Comparison of ENCODE assay signal across 18 mouse cellular contexts in the genomic region with DNA sequence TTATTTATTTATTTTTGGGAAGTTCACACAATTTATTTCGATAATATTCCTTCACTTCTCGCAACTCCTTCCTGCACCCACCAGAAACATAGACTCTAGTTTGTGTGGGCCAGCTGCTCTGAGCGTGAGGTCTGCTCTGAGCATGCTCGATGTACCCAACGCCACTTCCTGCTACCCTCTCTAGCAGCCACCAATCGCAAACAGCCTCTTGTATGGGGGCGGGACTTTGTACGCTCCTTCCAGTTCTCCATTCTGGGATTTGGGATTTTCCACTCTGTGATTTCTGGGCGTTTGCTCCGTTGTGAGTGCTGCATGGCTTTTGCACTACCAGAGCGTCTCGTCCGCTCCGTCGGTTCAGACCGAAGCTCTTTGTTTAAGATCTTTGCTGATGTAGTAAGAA. TPM values are rescaled to one million over a fixed set of nuclear protein-coding genes. Genes with fewer than 3 reads are reported as not detected.
"Had no signal": no experiment of that assay in that cellular context is flagged by ENCODE, and none has a peak within 500 bp of the region (broad histone marks: within the 10 kb centered on the region; RNA-seq: fewer than 3 reads in every experiment).

No protein-coding gene starts in this region.

- H3K4me3 ChIP-seq: kidney, embryonic 15.5 days; layer of hippocampus, adult 2 months; limb, embryonic 12.5 days; liver, embryonic 13.5 days; lung, embryonic 15.5 days; megakaryocyte, embryonic 14.5 days; neural tube, embryonic 15.5 days; stomach, embryonic 15.5 days had no signal

- H3K27ac ChIP-seq: kidney, embryonic 15.5 days; layer of hippocampus, adult 2 months; limb, embryonic 12.5 days; liver, embryonic 13.5 days; lung, embryonic 15.5 days; macrophage; neural tube, embryonic 15.5 days; stomach, embryonic 15.5 days had no signal

- H3K36me3 ChIP-seq: kidney, embryonic 15.5 days; limb, embryonic 12.5 days; liver, embryonic 13.5 days; lung, embryonic 15.5 days; neural tube, embryonic 15.5 days; stomach, embryonic 15.5 days had no signal

- H3K9me3 ChIP-seq: kidney, embryonic 15.5 days; limb, embryonic 12.5 days; liver, embryonic 13.5 days; lung, embryonic 15.5 days; neural tube, embryonic 15.5 days; stomach, embryonic 15.5 days had no signal

- H3K9ac ChIP-seq: kidney, embryonic 15.5 days; limb, embryonic 12.5 days; liver, embryonic 13.5 days; liver, postnatal 0 days; lung, embryonic 15.5 days; neural tube, embryonic 15.5 days; stomach, embryonic 15.5 days had no signal

- H3K27me3 ChIP-seq: kidney, embryonic 15.5 days; neural tube, embryonic 15.5 days; stomach, embryonic 15.5 days had no signal

- DNase-seq: kidney, adult 2 months; liver; liver, embryonic 13.5 days; liver, postnatal 0 days; lung, postnatal 14 days; thymus, adult 18-20 months; thymus, postnatal 14 days had no signal

- H3K4me1 ChIP-seq: kidney, embryonic 15.5 days; limb, embryonic 12.5 days; liver, embryonic 13.5 days; lung, embryonic 15.5 days; megakaryocyte, embryonic 14.5 days; neural tube, embryonic 15.5 days; stomach, embryonic 15.5 days had no signal

- H3K4me2 ChIP-seq: kidney, embryonic 15.5 days; limb, embryonic 12.5 days; liver, embryonic 13.5 days; lung, embryonic 15.5 days; midbrain, embryonic 11.5 days; neural tube, embryonic 15.5 days; stomach, embryonic 15.5 days had no signal

RNA-seq across cellular contexts. Expression of a gene that starts 14.4 kb away (rescaled TPM):
- polyA plus RNA-seq: kidney, adult 2 months; kidney, embryonic 15.5 days; limb, embryonic 12.5 days; liver, embryonic 13.5 days; liver, postnatal 0 days; lung, embryonic 15.5 days; macrophage; neural tube, embryonic 11.5 days; spleen, adult 2 months had no signal
